Mouse (Mus musculus) CH12F3 (cell line): ENCODE results near the gene Acat2.
"Not testable (repeated sequence)": the region's sequence is repeated elsewhere in the genome, so short reads cannot be mapped to it uniquely, and the experiment has no call there.

Source experiments
- in situ Hi-C: fragments of 300-500 bp; cut with MboI; formaldehyde crosslinking; loops from 2 replicates; pipeline ENCODE4 v1.14.3; 2020; ENCODE audit warnings: low sequenced_read_pairs

Gene Acat2

GRCm38 (mm10) chr17:12960331-12960873, at the start of gene Acat2:
TSS of gene Acat2 (minus strand) at chr17:12960747.
- in situ Hi-C loops, result no loop called here

GRCm38 (mm10) chr17:13009887-13010286, 49.3 kb upstream of the Acat2 start:
- in situ Hi-C loops, result no loop called here

- in situ Hi-C loops, result no loop called here
These were observed 48.0 kb upstream of the Acat2 start for GRCm38 (mm10) chr17:13008528-13008927.

- in situ Hi-C loops, result no loop called here
These were observed 47.3 kb upstream of the Acat2 start for GRCm38 (mm10) chr17:13007730-13008425.

GRCm38 (mm10) chr17:13006984-13007383, 46.4 kb upstream of the Acat2 start:
- in situ Hi-C loops, result no loop called here

GRCm38 (mm10) chr17:13006546-13006945, 46.0 kb upstream of the Acat2 start, which contains the start of gene Sod2:
TSS of gene Sod2 (plus strand) at chr17:13006846.
- in situ Hi-C loops, result not testable (repeated sequence)

GRCm38 (mm10) chr17:13004436-13004835, 43.9 kb upstream of the Acat2 start:
- in situ Hi-C loops, result not testable (repeated sequence)

- in situ Hi-C loops, result not testable (repeated sequence)
These were observed 41.7 kb upstream of the Acat2 start for GRCm38 (mm10) chr17:13002243-13002642.

- in situ Hi-C loops, result no loop called here
These were observed 38.5 kb upstream of the Acat2 start for GRCm38 (mm10) chr17:12999069-12999468.

- in situ Hi-C loops, result no loop called here
These were observed 37.3 kb upstream of the Acat2 start for GRCm38 (mm10) chr17:12997890-12998289.

GRCm38 (mm10) chr17:12996345-12996744, 35.8 kb upstream of the Acat2 start:
- in situ Hi-C loops, result no loop called here

- in situ Hi-C loops, result no loop called here
These were observed 33.5 kb upstream of the Acat2 start, which contains the start of gene Wtap for GRCm38 (mm10) chr17:12994069-12994468. TSS of gene Wtap (minus strand) at chr17:12994169.

- in situ Hi-C loops, result no loop called here
These were observed 32.0 kb upstream of the Acat2 start for GRCm38 (mm10) chr17:12992470-12992991.

- in situ Hi-C loops, result no loop called here
These were observed 31.2 kb upstream of the Acat2 start for GRCm38 (mm10) chr17:12991635-12992358.

GRCm38 (mm10) chr17:12991194-12991634, 30.7 kb upstream of the Acat2 start:
- in situ Hi-C loops, result no loop called here

GRCm38 (mm10) chr17:12990567-12991145, 30.1 kb upstream of the Acat2 start:
- in situ Hi-C loops, result no loop called here

GRCm38 (mm10) chr17:12988096-12988495, 27.5 kb upstream of the Acat2 start:
- in situ Hi-C loops, result not testable (repeated sequence)

GRCm38 (mm10) chr17:12983988-12984387, 23.4 kb upstream of the Acat2 start:
- in situ Hi-C loops, result no loop called here

GRCm38 (mm10) chr17:12978546-12978945, 18.0 kb upstream of the Acat2 start:
- in situ Hi-C loops, result no loop called here

GRCm38 (mm10) chr17:12973851-12974250, 13.3 kb upstream of the Acat2 start:
- in situ Hi-C loops, result no loop called here

GRCm38 (mm10) chr17:12967173-12967572, 6.6 kb upstream of the Acat2 start:
- in situ Hi-C loops, result no loop called here
